Mouse (Mus musculus) stomach, embryonic 14.5 days (tissue): ENCODE data around the gene Scaf8. TPM values are rescaled to one million over a fixed set of nuclear protein-coding genes. Genes with fewer than 3 reads are reported as not detected.
"Not testable (repeated sequence)": the region's sequence is repeated elsewhere in the genome, so short reads cannot be mapped to it uniquely, and the experiment has no call there.

Source experiments
- ATAC-seq: fragments of 200-750 bp; cut with Nextera tagmentation; 2 replicates; pipeline ENCODE4 v1.8.0; 2017; ENCODE audit warnings: low read depth, moderate TSS enrichment; ENCODE audit not compliant: insufficient number of reproducible peaks, insufficient read depth, low FRiP score
- H3K27ac ChIP-seq: fragments of 300-500 bp; sonication (generic); 2 replicates; pipeline ENCODE4 v1.5.1; 2014; ENCODE audit warnings: mild to moderate bottlenecking, low read length, moderate library complexity, mixed read lengths
- H3K27me3 ChIP-seq: fragments of 300-500 bp; sonication (generic); 2 replicates; pipeline ENCODE4 v1.6.1; 2014; ENCODE audit warnings: low read length, control low read depth, mixed read lengths; ENCODE audit not compliant: control insufficient read depth, insufficient read depth
- H3K36me3 ChIP-seq: fragments of 300-500 bp; sonication (generic); 2 replicates; pipeline ENCODE4 v1.6.1; 2014; ENCODE audit warnings: mild to moderate bottlenecking, control low read depth, low read length, moderate library complexity, mixed read lengths; ENCODE audit not compliant: control insufficient read depth, insufficient read depth
- H3K4me1 ChIP-seq: fragments of 300-500 bp; sonication (generic); 2 replicates; pipeline ENCODE4 v1.6.1; 2014; ENCODE audit warnings: low read length, control low read depth, mixed read lengths; ENCODE audit not compliant: control insufficient read depth, insufficient read depth
- H3K4me2 ChIP-seq: fragments of 300-500 bp; sonication (generic); replicated peaks from 2 replicates; pipeline ENCODE4 v1.6.1; 2014; ENCODE audit warnings: low read depth, low read length, control low read depth
- H3K4me3 ChIP-seq: fragments of 300-500 bp; sonication (generic); 2 replicates; pipeline ENCODE4 v1.5.1; 2014; ENCODE audit warnings: low read depth, low read length, control low read depth
- H3K9ac ChIP-seq: fragments of 300-500 bp; sonication (generic); replicated peaks from 2 replicates; pipeline ENCODE4 v1.6.1; 2014; ENCODE audit warnings: low read depth, mild to moderate bottlenecking, control low read depth, low read length, moderate library complexity, mixed read lengths
- H3K9me3 ChIP-seq: fragments of 300-500 bp; sonication (generic); 2 replicates; pipeline ENCODE4 v1.6.1; 2016; ENCODE audit warnings: low read depth, low read length, control low read depth; ENCODE audit not compliant: control insufficient read depth
- WGBS: fragments of 180-500 bp; shearing (Covaris S2); extraction: QIAGEN DNeasy Blood & Tissue Kit; methylation state at CpG from one replicate; pipeline ENCODE4 v1.1.7; 2014; 5-methylcytosine and 5-hydroxymethylcytosine counted together
- polyA plus RNA-seq: library from polyadenylated mRNA; unstranded; fragments of >200 nt; fragmentation: Nextera tagmentation; extraction: Ambion mirVana; gene quantifications from 2 replicates; pipeline ENCODE4 v1.2.1, GENCODE M21; 2014

The Scaf8 gene
- polyA plus RNA-seq, 1 experiment from 2014 or later = 26.6 TPM

DNA sequence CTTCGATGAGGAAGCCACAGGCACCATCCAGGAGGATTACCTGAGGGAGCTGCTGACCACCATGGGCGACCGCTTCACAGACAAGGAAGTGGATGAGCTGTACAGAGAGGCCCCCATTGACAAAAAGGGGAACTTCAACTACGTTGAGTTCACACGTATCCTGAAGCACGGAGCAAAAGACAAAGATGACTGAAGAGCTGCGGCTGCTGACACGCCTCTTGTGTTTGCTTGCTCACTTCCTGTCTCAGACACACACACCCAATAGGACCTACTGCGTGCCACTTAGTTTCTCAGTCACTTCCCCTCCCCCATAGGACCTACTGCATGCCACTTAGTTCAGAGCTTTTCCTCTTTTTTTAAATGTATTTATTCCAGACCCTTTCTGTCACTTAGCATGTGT is 41.4 kb downstream of the Scaf8 start:
- peaks cover 17% of the 10 kb centered on the region for H3K36me3 ChIP-seq
- H3K4me2 ChIP-seq, H3K27me3 ChIP-seq, H3K4me1 ChIP-seq, H3K27ac ChIP-seq, ATAC-seq, H3K9ac ChIP-seq, H3K9me3 ChIP-seq, H3K4me3 ChIP-seq: not testable (repeated sequence)
- 88% methylated on average over 9 of the region's 9 CpGs for WGBS

DNA sequence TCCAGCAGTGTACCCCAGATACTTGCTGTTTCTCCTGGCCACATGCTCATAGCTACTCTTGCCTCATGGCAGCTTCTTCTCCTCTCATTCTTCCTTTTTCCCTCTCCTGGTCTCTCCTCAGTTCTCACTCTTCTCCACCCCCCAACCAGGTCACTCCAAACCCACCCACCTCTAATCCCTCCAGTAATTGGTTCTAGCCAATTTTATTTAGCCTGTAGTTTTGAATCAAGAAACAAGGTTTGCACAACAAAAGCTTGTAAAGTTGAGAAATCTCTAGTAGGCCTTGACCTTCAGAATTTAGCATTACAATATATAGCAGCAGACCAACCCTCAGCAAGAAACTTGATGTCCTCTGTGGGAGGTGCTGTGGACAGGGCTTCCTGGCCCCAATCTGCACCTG is 42.2 kb downstream of the Scaf8 start:
- H3K4me3 ChIP-seq = no peak overlapping the region
- ATAC-seq = no peak

DNA sequence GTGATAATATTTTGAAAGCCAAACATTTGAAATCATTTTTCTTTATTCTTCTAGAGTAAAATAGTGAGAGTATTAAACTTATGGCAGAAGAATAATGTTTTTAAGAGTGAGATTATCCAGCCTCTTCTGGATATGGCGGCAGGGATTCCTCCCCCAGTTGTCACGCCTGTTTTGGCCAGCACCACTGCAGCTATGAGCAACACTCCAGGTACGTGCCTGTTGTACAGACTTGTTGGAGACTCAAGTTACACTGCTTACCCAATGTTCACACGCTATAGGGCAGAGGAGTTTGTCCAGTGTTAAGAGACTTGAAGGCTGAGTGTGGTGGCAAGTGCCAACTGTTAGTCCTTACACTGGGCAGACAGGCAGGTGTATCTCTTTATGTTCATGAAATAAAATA is 48.1 kb downstream of the Scaf8 start:
- 78% methylated on average over 4 of the region's 4 CpGs for WGBS
- H3K36me3 ChIP-seq = peaks cover 20% of the 10 kb centered on the region
- no peaks in the 10 kb centered on the region for H3K4me1 ChIP-seq
- H3K27me3 ChIP-seq = no peaks in the 10 kb centered on the region
- no peak overlapping the region for H3K4me3 ChIP-seq
- no peak overlapping the region for H3K9ac ChIP-seq
- no peak overlapping the region for H3K27ac ChIP-seq
- H3K9me3 ChIP-seq = no peaks in the 10 kb centered on the region
- ATAC-seq = no peak
- no peak overlapping the region for H3K4me2 ChIP-seq

More for the DNA sequence above, 42.2 kb downstream of the Scaf8 start:
- no peak overlapping the region for H3K27ac ChIP-seq
- H3K36me3 ChIP-seq = peaks cover 15% of the 10 kb centered on the region
- no peaks in the 10 kb centered on the region for H3K27me3 ChIP-seq
- H3K4me2 ChIP-seq = no peak overlapping the region
- no peaks in the 10 kb centered on the region for H3K4me1 ChIP-seq
- H3K9me3 ChIP-seq = no peaks in the 10 kb centered on the region
- no peak overlapping the region for H3K9ac ChIP-seq

DNA sequence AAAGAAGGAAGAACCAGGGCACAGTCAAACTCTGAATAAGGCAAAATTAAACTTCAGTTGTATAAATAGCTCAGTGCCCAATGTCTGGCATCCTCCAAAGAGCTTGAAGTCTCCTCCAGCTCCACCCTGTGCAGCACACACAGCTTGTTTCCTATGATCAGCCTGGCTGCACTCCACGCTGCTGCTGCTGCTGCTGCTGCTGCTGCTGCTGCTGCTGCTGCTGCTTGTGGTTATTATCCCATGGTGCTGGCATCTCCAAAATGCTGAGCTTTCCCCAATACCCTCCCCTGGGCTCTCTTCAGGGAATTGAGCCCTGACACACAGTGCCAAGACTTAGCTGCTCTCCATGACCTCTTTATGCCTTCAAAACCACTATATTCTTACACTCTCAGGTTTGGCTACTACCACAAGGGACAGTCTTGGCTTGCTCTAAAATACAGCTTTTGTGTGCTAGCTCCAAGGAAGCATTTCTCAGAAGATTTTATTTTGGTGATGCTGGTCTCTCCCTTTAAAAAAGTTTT is 65.7 kb downstream of the Scaf8 start:
- H3K27me3 ChIP-seq, H3K9ac ChIP-seq, H3K4me1 ChIP-seq, H3K27ac ChIP-seq, H3K4me3 ChIP-seq, ATAC-seq, H3K4me2 ChIP-seq, H3K9me3 ChIP-seq: not testable (repeated sequence)
- WGBS = 91% methylated on average over 1 of the region's 1 CpGs
- peaks cover 36% of the 10 kb centered on the region for H3K36me3 ChIP-seq

DNA sequence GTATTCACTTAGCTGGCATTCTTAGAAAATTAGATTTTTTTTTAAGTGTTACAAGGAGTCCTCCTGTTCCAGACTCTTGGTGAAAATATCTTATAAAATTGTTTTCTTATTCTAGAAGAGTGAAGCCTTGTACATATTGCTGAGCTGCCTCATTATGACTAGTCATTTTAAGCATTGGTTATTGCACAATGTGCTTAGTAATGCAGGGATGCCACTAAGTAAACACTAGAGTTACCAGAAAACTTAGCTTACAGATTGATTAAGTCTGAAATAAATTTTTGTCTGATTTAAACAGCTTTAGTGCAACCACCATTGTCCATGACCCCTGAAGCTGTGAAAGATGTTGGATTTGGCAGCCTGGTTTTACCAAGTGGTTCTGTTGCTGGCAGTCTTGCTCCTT is 80.7 kb downstream of the Scaf8 start:
- not testable (repeated sequence) for ATAC-seq
- peaks cover 55% of the 10 kb centered on the region for H3K36me3 ChIP-seq

DNA sequence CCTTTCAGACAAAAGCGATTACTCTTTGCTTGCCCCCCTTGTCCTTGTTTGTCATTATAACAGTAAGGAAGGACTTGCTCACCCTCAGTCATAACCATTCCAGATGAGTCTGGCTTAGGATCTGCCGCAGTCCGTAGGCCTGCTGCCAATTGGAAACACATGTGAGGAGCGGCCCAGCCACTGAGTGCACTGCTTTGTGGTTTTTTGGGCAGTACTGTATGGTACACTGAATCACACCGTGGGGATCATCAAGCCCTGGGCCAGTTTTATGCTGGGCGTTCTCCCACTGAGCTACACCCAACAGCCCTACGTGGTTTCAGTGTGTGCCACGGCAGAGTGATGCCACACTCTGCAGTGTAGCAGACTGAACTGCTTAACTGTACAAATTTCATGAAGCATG is 85.6 kb downstream of the Scaf8 start:
- no peaks in the 10 kb centered on the region for H3K4me1 ChIP-seq
- H3K4me2 ChIP-seq = no peak overlapping the region
- no peaks in the 10 kb centered on the region for H3K9me3 ChIP-seq
- H3K36me3 ChIP-seq = peaks cover 40% of the 10 kb centered on the region
- ATAC-seq = no peak
- H3K27me3 ChIP-seq = no peaks in the 10 kb centered on the region
- H3K9ac ChIP-seq = no peak overlapping the region
- H3K27ac ChIP-seq = no peak overlapping the region
- no peak overlapping the region for H3K4me3 ChIP-seq
- WGBS = 96% methylated on average over 8 of the region's 8 CpGs

More for the DNA sequence above, 80.7 kb downstream of the Scaf8 start:
- not testable (repeated sequence) for H3K9me3 ChIP-seq, H3K9ac ChIP-seq, H3K27me3 ChIP-seq, H3K4me2 ChIP-seq, H3K4me1 ChIP-seq, H3K27ac ChIP-seq, H3K4me3 ChIP-seq

DNA sequence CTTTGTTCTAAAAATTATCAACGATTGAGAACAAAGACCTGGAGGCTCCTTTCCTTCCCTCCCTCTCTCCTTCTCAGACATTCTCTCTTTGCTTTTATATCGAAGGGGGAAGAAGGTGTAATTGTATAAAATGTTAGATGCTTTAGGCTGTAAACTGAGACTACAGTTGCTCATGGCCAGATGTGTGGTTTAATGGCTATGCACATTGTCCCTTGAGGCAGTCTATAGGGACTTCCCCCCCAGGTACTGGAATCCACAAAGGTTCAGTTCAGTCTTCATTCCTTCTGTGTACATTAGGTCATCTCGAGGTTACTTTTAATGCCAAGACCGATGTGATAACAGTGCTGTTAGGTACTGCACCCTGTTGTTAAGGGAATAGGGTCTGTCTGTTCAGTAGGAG is 89.1 kb downstream of the Scaf8 start:
- H3K27me3 ChIP-seq = no peaks in the 10 kb centered on the region
- H3K9ac ChIP-seq = no peak overlapping the region
- H3K9me3 ChIP-seq = no peaks in the 10 kb centered on the region
- 76% methylated on average over 4 of the region's 4 CpGs for WGBS
- no peak overlapping the region for H3K27ac ChIP-seq
- no peak for ATAC-seq
- no peak overlapping the region for H3K4me2 ChIP-seq
- H3K4me3 ChIP-seq = no peak overlapping the region
- peaks cover 5% of the 10 kb centered on the region; the same call in 1 of the 2 replicates for H3K4me1 ChIP-seq
- H3K36me3 ChIP-seq = peaks cover 15% of the 10 kb centered on the region

DNA sequence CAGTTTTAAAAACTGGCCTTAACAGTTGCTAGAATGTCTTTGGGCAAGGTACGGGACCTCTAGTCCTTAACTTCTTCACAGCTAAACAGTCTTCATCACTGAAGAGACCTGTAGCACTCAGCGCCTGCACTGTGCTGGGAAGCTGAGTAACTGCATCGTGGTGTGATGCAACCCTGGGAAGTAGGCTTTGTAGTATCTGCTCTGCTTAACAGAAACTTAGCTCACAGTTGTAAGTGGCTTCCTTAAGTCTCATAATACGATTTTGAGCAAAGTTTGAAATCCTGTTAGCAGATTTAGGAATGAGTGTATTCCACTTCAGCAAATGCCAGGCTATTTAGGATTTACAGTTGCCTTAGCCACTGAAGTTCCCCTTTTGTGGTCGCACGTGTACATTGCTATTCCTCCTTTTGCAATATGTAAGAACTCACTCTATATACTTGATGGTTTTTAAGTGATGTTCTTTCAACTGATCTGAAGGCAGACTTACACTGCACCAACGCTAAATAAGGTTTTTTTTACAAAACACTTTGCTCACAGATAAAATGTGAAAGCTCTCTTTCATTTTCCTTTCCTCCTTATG is 90.1 kb downstream of the Scaf8 start:
- 90% methylated on average over 7 of the region's 7 CpGs for WGBS
- Histone ChIP-seq H3K4me2 (no peak overlapping the region), H3K4me3 (no peak overlapping the region), H3K36me3 (peaks cover 15% of the 10 kb centered on the region; the same call in 1 of the 2 replicates), H3K9me3 (no peaks in the 10 kb centered on the region), H3K9ac (no peak overlapping the region), H3K27me3 (no peaks in the 10 kb centered on the region), H3K27ac (no peak overlapping the region), H3K4me1 (peaks cover 5% of the 10 kb centered on the region; the same call in 1 of the 2 replicates)
- no peak for ATAC-seq
